Mouse (Mus musculus) c-Kit-positive CD71-positive TER-119-positive erythroid progenitor cells, embryonic 14.5 days (primary cell): ENCODE data around the gene Fam71f1.

Experiments
- DNase-seq: peaks from one replicate; pipeline ENCODE4 v3.0.0-alpha.2; 2013; ENCODE audit warnings: low spot score

Gene Fam71f1

GRCm38 (mm10) chr6:29318879-29319278 lies at the start of gene Fam71f1:
Gene Fam71f1, plus strand, starts transcription at chr6:29319140.
- no peak for DNase-seq

GRCm38 (mm10) chr6:29270961-29271360 lies 48.0 kb upstream of the Fam71f1 start:
- DNase-seq: no peak

- peak; percentile 91 for DNase-seq
Measured at GRCm38 (mm10) chr6:29272312-29273072, 46.4 kb upstream of the Fam71f1 start, which contains the start of gene Hilpda. Gene Hilpda, plus strand, starts transcription at chr6:29272488.

GRCm38 (mm10) chr6:29276746-29277145 lies 42.2 kb upstream of the Fam71f1 start:
- no peak for DNase-seq

- DNase-seq: peak; percentile 59
Measured at GRCm38 (mm10) chr6:29278513-29279267, 40.2 kb upstream of the Fam71f1 start.

GRCm38 (mm10) chr6:29279293-29279692 lies 39.6 kb upstream of the Fam71f1 start, which contains the start of gene Fam71f2:
Gene Fam71f2, plus strand, starts transcription at chr6:29279593.
- DNase-seq: no peak

GRCm38 (mm10) chr6:29280671-29281070 lies 38.3 kb upstream of the Fam71f1 start:
- DNase-seq: no peak

- no peak for DNase-seq
Measured at GRCm38 (mm10) chr6:29286870-29287269, 32.1 kb upstream of the Fam71f1 start.

- DNase-seq: no peak
Measured at GRCm38 (mm10) chr6:29287481-29287880, 31.5 kb upstream of the Fam71f1 start.

GRCm38 (mm10) chr6:29287944-29288343 lies 31.0 kb upstream of the Fam71f1 start:
- no peak for DNase-seq

- no peak for DNase-seq
Measured at GRCm38 (mm10) chr6:29288651-29289050, 30.3 kb upstream of the Fam71f1 start.

- no peak for DNase-seq
Measured at GRCm38 (mm10) chr6:29299112-29299511, 19.8 kb upstream of the Fam71f1 start.

- DNase-seq: no peak
Measured at GRCm38 (mm10) chr6:29303251-29303650, 15.7 kb upstream of the Fam71f1 start.

- DNase-seq: no peak
Measured at GRCm38 (mm10) chr6:29303726-29304125, 15.2 kb upstream of the Fam71f1 start.

- no peak for DNase-seq
Measured at GRCm38 (mm10) chr6:29305462-29305861, 13.5 kb upstream of the Fam71f1 start.

- no peak for DNase-seq
Measured at GRCm38 (mm10) chr6:29308846-29309605, 9.9 kb upstream of the Fam71f1 start.

GRCm38 (mm10) chr6:29313690-29314202 lies 5.2 kb upstream of the Fam71f1 start:
- no peak for DNase-seq

GRCm38 (mm10) chr6:29317286-29317685 lies 1.7 kb upstream of the Fam71f1 start:
- no peak for DNase-seq

GRCm38 (mm10) chr6:29317941-29318340 lies 999 bp upstream of the Fam71f1 start:
- DNase-seq: no peak

GRCm38 (mm10) chr6:29321586-29321985 lies 2.6 kb downstream of the Fam71f1 start:
- no peak for DNase-seq

- no peak for DNase-seq
Measured at GRCm38 (mm10) chr6:29322147-29322546, 3.2 kb downstream of the Fam71f1 start.

GRCm38 (mm10) chr6:29322735-29323134 lies 3.8 kb downstream of the Fam71f1 start:
- no peak for DNase-seq
